Mouse (Mus musculus) kidney, postnatal 0 days (tissue): Measurements from ENCODE around the gene Pank1. TPM values are rescaled to one million over a fixed set of nuclear protein-coding genes. Genes with fewer than 3 reads are reported as not detected.

Experiments
- ATAC-seq: fragments of 200-750 bp; cut with Nextera tagmentation; replicated peaks from 2 replicates; pipeline ENCODE4 v1.8.0; 2017; ENCODE audit warnings: low read depth, moderate number of reproducible peaks, moderate TSS enrichment, moderate library complexity; ENCODE audit not compliant: low FRiP score
- DNase-seq: peaks from one replicate; pipeline ENCODE4 v3.0.0-alpha.2; 2016; ENCODE audit warnings: low spot score
- H3K27ac ChIP-seq: fragments of 300-500 bp; sonication (generic); 2 replicates; pipeline ENCODE4 v1.5.1; 2014; ENCODE audit warnings: mild to moderate bottlenecking
- H3K27me3 ChIP-seq: fragments of 300-500 bp; sonication (generic); 2 replicates; pipeline ENCODE4 v1.6.1; 2014; ENCODE audit warnings: low read length, mixed read lengths; ENCODE audit not compliant: insufficient read depth
- H3K36me3 ChIP-seq: fragments of 300-500 bp; sonication (generic); 2 replicates; pipeline ENCODE4 v1.6.1; 2014; ENCODE audit warnings: low read length, mixed read lengths; ENCODE audit not compliant: insufficient read depth
- H3K4me1 ChIP-seq: fragments of 300-500 bp; sonication (generic); replicated peaks from 2 replicates; pipeline ENCODE4 v1.6.1; 2014; ENCODE audit warnings: antibody characterized with exemption, low read length, mixed read lengths; ENCODE audit not compliant: insufficient read depth
- H3K4me2 ChIP-seq: fragments of 300-500 bp; sonication (generic); 2 replicates; pipeline ENCODE4 v1.6.1; 2014; ENCODE audit warnings: mild to moderate bottlenecking, low read length, moderate library complexity, mixed read lengths
- H3K4me3 ChIP-seq: fragments of 300-500 bp; sonication (generic); replicated peaks from 2 replicates; pipeline ENCODE4 v1.5.1; 2014; ENCODE audit warnings: low read depth, low read length
- H3K9ac ChIP-seq: fragments of 300-500 bp; sonication (generic); 2 replicates; pipeline ENCODE4 v1.6.1; 2014; ENCODE audit warnings: low read depth, low read length
- H3K9me3 ChIP-seq: fragments of 300-500 bp; sonication (generic); replicated peaks from 2 replicates; pipeline ENCODE4 v1.6.1; 2016; ENCODE audit warnings: low read length, inconsistent platforms, mixed read lengths
- CTCF ChIP-seq: IDR thresholded peaks from 2 replicates; pipeline ENCODE4 v1.5.1; 2016; ENCODE audit warnings: antibody characterized with exemption, low read depth, mild to moderate bottlenecking, moderate library complexity
- WGBS: fragments of 180-500 bp; shearing (Covaris S2); extraction: QIAGEN DNeasy Blood & Tissue Kit; methylation state at CpG from one replicate; pipeline ENCODE4 v1.1.7; 2014; 5-methylcytosine and 5-hydroxymethylcytosine counted together
- polyA plus RNA-seq: library from polyadenylated mRNA; unstranded; fragments of >200 nt; fragmentation: Nextera tagmentation; extraction: Ambion mirVana; gene quantifications from 2 replicates; pipeline ENCODE4 v1.2.1, GENCODE M21; 2015

The Pank1 gene
- polyA plus RNA-seq, 1 experiment from 2014 or later, result 13.2 TPM

DNA sequence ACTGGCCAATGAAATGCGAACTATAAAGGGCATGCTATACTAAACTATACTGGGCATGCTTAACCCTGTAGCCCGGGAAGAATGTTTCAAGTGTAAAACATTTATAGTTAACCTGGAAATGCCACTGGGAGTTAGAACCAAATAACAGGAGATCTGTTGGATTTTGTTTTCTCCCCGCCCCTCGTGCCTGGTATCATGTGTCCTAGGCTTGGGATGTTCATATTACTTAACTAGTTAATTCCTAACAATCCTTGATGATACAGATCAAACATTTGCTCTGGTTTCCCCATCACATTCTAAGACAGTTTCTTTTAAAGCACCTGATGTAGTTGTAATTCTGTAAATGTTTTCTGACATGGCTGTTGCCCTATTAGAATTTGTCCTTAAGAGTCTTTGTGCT, 40.8 kb upstream of the Pank1 start:
- Histone ChIP-seq H3K4me2 (no peak overlapping the region), H3K9me3 (no peaks in the 10 kb centered on the region), H3K4me1 (no peaks in the 10 kb centered on the region), H3K27me3 (no peaks in the 10 kb centered on the region), H3K4me3 (no peak overlapping the region), H3K27ac (no peak overlapping the region), H3K36me3 (peaks cover 3% of the 10 kb centered on the region; the same call in 1 of the 2 replicates), H3K9ac (no peak overlapping the region)
- no peak for ATAC-seq
- WGBS, result 81% methylated on average over 4 of the region's 4 CpGs
- no peak for TF ChIP-seq CTCF
- DNase-seq, result no peak

- H3K4me2 ChIP-seq, result no peak overlapping the region
- H3K27me3 ChIP-seq, result no peaks in the 10 kb centered on the region
- no peak for DNase-seq
- H3K4me1 ChIP-seq, result no peaks in the 10 kb centered on the region
- no peaks in the 10 kb centered on the region for H3K9me3 ChIP-seq
- no peak for TF ChIP-seq CTCF
- ATAC-seq, result no peak
- H3K36me3 ChIP-seq, result no peaks in the 10 kb centered on the region
- H3K27ac ChIP-seq, result no peak overlapping the region
- H3K4me3 ChIP-seq, result no peak overlapping the region
- no peak overlapping the region for H3K9ac ChIP-seq
These were observed 33.1 kb upstream of the Pank1 start for GRCm38 (mm10) chr19:34912366-34912765.

DNA sequence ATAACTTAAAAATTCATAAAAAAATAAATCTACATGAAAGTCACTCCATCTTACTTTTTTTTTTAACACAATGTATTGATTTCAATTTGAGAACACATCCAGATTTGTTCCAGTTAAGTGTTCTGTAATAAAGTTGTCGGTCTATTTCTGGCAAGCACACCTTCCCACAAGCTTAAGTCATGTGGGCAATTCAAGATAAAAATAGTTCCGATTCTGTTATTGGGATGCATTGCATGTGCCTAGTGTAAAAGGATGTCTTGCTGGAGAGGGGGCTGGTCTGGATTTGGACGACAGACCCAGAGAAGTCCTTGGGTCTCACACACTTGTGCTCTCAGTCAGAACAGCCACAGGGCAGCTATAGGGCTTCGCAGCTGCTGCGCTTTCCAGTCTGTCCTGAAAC, 27.5 kb upstream of the Pank1 start:
- Histone ChIP-seq H3K27me3 (no peaks in the 10 kb centered on the region), H3K4me2 (no peak overlapping the region), H3K36me3 (no peaks in the 10 kb centered on the region), H3K4me3 (no peak overlapping the region), H3K4me1 (no peaks in the 10 kb centered on the region), H3K9ac (no peak overlapping the region), H3K27ac (no peak overlapping the region), H3K9me3 (no peaks in the 10 kb centered on the region)
- no peak for ATAC-seq
- no peak for TF ChIP-seq CTCF
- no peak for DNase-seq
- 76% methylated on average over 5 of the region's 5 CpGs for WGBS

- TF ChIP-seq CTCF, result no peak
- Histone ChIP-seq H3K4me3 (no peak overlapping the region), H3K36me3 (no peaks in the 10 kb centered on the region), H3K4me2 (no peak overlapping the region), H3K27ac (no peak overlapping the region), H3K4me1 (no peaks in the 10 kb centered on the region), H3K27me3 (no peaks in the 10 kb centered on the region), H3K9me3 (no peaks in the 10 kb centered on the region), H3K9ac (no peak overlapping the region)
- ATAC-seq (no peak), DNase-seq (no peak)
- WGBS, result 93% methylated on average over 7 of the region's 7 CpGs
These were observed 26.2 kb upstream of the Pank1 start for GRCm38 (mm10) chr19:34905424-34905823.

DNA sequence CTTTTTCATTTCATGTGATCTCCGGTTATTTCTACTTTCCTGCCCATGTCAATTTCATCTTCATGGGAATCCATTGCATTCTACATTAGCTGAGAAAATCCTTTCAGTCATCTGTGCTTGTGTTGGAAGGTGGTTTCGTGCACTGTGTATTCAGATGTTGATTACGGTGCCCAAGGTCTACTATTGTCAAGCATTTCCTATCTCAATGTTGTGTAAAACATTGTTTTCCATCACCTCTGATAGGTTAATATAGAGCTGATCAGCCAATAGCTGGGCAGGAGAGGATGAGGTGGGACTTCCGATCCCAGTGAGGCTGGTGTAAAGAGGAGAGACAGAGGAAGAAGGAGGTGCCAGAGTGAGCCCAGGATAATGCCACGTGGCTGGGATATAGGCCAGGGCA, 24.8 kb upstream of the Pank1 start:
- Histone ChIP-seq H3K36me3 (no peaks in the 10 kb centered on the region), H3K9me3 (no peaks in the 10 kb centered on the region), H3K4me2 (no peak overlapping the region), H3K4me1 (no peaks in the 10 kb centered on the region), H3K4me3 (no peak overlapping the region), H3K27ac (no peak overlapping the region), H3K27me3 (no peaks in the 10 kb centered on the region), H3K9ac (no peak overlapping the region)
- no peak for TF ChIP-seq CTCF
- ATAC-seq (no peak), DNase-seq (no peak)
- WGBS, result 88% methylated on average over 5 of the region's 5 CpGs

- no peak overlapping the region for H3K4me3 ChIP-seq
- WGBS, result 79% methylated on average over 2 of the region's 2 CpGs
- ATAC-seq (no peak), DNase-seq (no peak)
- no peak for TF ChIP-seq CTCF
- H3K36me3 ChIP-seq, result no peaks in the 10 kb centered on the region
- H3K27me3 ChIP-seq, result no peaks in the 10 kb centered on the region
- H3K4me2 ChIP-seq, result no peak overlapping the region
- no peak overlapping the region for H3K27ac ChIP-seq
- H3K9me3 ChIP-seq, result no peaks in the 10 kb centered on the region
- H3K4me1 ChIP-seq, result no peaks in the 10 kb centered on the region
- H3K9ac ChIP-seq, result no peak overlapping the region
These were observed 22.5 kb upstream of the Pank1 start for GRCm38 (mm10) chr19:34901735-34902134.

DNA sequence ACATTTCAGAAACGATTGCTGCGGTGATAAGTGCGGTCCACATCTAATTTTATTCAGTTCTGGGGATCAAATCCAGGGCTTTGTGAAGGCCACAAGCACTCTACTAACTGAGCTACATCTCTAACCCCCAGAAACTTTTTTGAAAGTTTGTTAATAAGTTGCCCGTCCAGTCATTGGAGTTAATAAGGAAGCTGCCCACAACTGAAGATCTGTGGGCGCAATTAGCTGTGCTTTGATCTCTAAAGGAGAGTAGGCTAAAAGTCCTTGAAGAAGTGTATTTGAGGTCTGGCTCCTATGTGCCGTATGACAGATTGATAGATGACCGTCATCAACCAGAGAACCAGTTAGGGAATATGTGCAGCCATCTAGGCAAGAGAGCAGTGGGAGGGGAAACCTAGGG, 22.0 kb upstream of the Pank1 start:
- Histone ChIP-seq H3K4me2 (no peak overlapping the region), H3K36me3 (no peaks in the 10 kb centered on the region), H3K27ac (no peak overlapping the region), H3K4me3 (no peak overlapping the region), H3K4me1 (no peaks in the 10 kb centered on the region), H3K9ac (no peak overlapping the region), H3K27me3 (no peaks in the 10 kb centered on the region), H3K9me3 (no peaks in the 10 kb centered on the region)
- no peak for TF ChIP-seq CTCF
- ATAC-seq (no peak), DNase-seq (no peak)
- 77% methylated on average over 7 of the region's 7 CpGs for WGBS
